Mouse (Mus musculus): Measurements from ENCODE around the gene Lgals4. TPM values are rescaled to one million over a fixed set of nuclear protein-coding genes. Genes with fewer than 3 reads are reported as not detected.

Gene Lgals4
- polyA plus RNA-seq, 1 experiment from 2014 or later, result 3.9 TPM

DNA sequence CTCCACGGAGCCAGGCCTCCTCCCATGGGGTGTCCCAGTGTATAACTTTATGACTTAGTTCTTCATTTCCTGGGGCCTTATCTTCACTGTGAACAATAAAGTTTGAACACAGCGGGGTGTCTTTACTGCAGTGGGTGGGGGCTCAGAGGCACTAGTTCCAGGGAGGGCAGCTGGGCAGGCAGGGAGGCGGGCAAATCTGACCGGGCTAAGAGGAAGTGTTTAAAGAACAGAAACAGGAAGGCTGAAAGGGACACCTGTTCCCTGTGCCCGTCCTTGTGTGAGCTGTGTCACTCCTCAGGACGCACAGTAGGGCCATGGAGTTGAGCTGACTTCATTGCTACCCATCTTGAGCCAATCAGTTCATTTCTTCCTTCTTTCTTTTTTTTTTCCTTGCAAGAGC, 1.5 kb upstream of the Lgals4 start:
- H3K4me1 ChIP-seq (ENCODE audit: control insufficient read depth, insufficient read depth, low read length), result peaks cover 8% of the 10 kb centered on the region
- no peak for ATAC-seq (replicated peaks; ENCODE audit: insufficient number of reproducible peaks, low FRiP score, low TSS enrichment)

DNA sequence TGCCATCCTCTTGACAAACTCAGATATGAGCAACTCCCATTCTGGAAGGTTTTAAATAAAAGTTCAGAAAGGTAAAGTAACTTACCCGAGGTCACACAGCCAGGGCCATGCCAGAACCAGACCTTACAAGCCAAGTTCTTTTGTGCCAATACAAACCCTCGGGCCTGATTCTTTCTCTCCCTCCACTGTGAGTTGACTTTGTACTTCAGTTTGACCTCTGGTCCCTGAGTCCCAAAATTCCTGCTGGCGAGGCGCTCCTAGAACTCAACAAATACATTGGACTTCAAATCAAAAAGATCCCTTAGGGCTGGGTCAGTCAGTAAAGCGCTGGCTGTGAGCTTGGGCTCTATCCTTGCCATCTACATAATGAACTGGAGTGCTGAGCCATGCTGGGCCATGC, 3.3 kb downstream of the Lgals4 start:
- Histone ChIP-seq H3K9ac (ENCODE audit: low read depth, low read length) (no peak overlapping the region), H3K9me3 (replicated peaks; ENCODE audit: control insufficient read depth, low read length) (no peaks in the 10 kb centered on the region), H3K4me3 (ENCODE audit: low read depth, low read length) (no peak overlapping the region), H3K4me2 (no peak overlapping the region), H3K27ac (ENCODE audit: low read depth, low read length) (no peak overlapping the region), H3K27me3 (ENCODE audit: control insufficient read depth, insufficient read depth, low read length) (no peaks in the 10 kb centered on the region), H3K36me3 (ENCODE audit: control insufficient read depth, insufficient read depth, low read length) (no peaks in the 10 kb centered on the region), H3K4me1 (ENCODE audit: control insufficient read depth, insufficient read depth, low read length) (no peaks in the 10 kb centered on the region)
- no peak for ATAC-seq (replicated peaks; ENCODE audit: insufficient number of reproducible peaks, low FRiP score, low TSS enrichment)
- WGBS (ENCODE audit: insufficient replicate concordance), result 76% methylated on average over 5 of the region's 5 CpGs

More for the DNA sequence above, 1.5 kb upstream of the Lgals4 start:
- 73% methylated on average over 6 of the region's 6 CpGs for WGBS (ENCODE audit: insufficient replicate concordance)
- peaks cover 6% of the 10 kb centered on the region for H3K36me3 ChIP-seq (ENCODE audit: control insufficient read depth, insufficient read depth, low read length)
- H3K9ac ChIP-seq (ENCODE audit: low read depth, low read length), result no peak overlapping the region
- H3K27ac ChIP-seq (ENCODE audit: low read depth, low read length), result no peak overlapping the region
- H3K4me3 ChIP-seq (ENCODE audit: low read depth, low read length), result no peak overlapping the region
- no peak overlapping the region for H3K4me2 ChIP-seq
- no peaks in the 10 kb centered on the region for H3K27me3 ChIP-seq (ENCODE audit: control insufficient read depth, insufficient read depth, low read length)
- no peaks in the 10 kb centered on the region for H3K9me3 ChIP-seq (replicated peaks; ENCODE audit: control insufficient read depth, low read length)

DNA sequence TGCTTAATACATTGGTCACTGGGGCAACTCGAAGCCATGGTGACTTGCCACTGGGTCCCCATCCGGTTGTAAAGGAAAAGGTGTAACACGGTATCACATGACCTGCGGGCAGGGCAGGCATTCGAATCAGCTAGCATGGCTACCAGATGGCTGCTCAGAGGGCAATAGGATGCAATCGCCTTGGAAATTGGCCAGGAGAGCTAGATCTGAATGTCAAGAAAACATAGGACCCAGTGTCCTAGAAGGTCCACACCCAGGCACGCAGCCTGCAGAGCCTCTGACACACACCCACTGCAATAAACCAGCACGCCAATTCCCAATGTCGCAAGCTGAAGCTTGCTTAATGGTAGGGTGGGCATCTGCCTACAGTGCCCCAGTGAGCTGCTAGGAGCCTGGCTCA, 4.7 kb downstream of the Lgals4 start:
- Histone ChIP-seq H3K27me3 (ENCODE audit: control insufficient read depth, insufficient read depth, low read length) (no peaks in the 10 kb centered on the region), H3K27ac (ENCODE audit: low read depth, low read length) (no peak overlapping the region), H3K36me3 (ENCODE audit: control insufficient read depth, insufficient read depth, low read length) (no peaks in the 10 kb centered on the region), H3K9ac (ENCODE audit: low read depth, low read length) (no peak overlapping the region), H3K4me1 (ENCODE audit: control insufficient read depth, insufficient read depth, low read length) (no peaks in the 10 kb centered on the region), H3K4me2 (no peak overlapping the region), H3K4me3 (ENCODE audit: low read depth, low read length) (no peak overlapping the region), H3K9me3 (replicated peaks; ENCODE audit: control insufficient read depth, low read length) (no peaks in the 10 kb centered on the region)
- ATAC-seq (replicated peaks; ENCODE audit: insufficient number of reproducible peaks, low FRiP score, low TSS enrichment), result no peak
- WGBS (ENCODE audit: insufficient replicate concordance), result 74% methylated on average over 9 of the region's 9 CpGs

DNA sequence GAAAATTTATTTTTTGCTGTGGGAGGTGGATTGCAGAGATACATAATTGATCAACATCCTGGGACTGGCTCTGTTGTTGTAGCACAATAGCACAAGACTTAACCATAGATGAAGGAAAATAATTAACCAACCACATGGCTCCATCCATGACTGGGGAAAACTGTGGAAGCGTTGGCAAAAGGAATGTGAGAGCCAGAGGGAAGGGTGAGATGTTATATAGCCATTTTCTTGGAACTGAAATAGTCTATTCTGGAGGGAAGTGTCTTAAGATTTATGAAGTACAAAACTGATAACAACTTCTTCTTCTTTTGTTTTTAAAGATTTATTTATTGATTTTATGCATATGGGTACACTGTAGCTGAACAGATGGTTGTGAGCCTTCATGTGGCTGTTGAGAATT, 13.6 kb downstream of the Lgals4 start:
- no peak overlapping the region for H3K9ac ChIP-seq (ENCODE audit: low read depth, low read length)
- no peaks in the 10 kb centered on the region for H3K4me1 ChIP-seq (ENCODE audit: control insufficient read depth, insufficient read depth, low read length)
- no peak overlapping the region for H3K27ac ChIP-seq (ENCODE audit: low read depth, low read length)
- no peak for ATAC-seq (replicated peaks; ENCODE audit: insufficient number of reproducible peaks, low FRiP score, low TSS enrichment)
- no peak overlapping the region for H3K4me3 ChIP-seq (ENCODE audit: low read depth, low read length)
- no peak overlapping the region for H3K4me2 ChIP-seq
- no peaks in the 10 kb centered on the region for H3K36me3 ChIP-seq (ENCODE audit: control insufficient read depth, insufficient read depth, low read length)
- no peaks in the 10 kb centered on the region for H3K9me3 ChIP-seq (replicated peaks; ENCODE audit: control insufficient read depth, low read length)
- H3K27me3 ChIP-seq (ENCODE audit: control insufficient read depth, insufficient read depth, low read length), result no peaks in the 10 kb centered on the region
- 88% methylated on average over 1 of the region's 1 CpGs for WGBS (ENCODE audit: insufficient replicate concordance)

DNA sequence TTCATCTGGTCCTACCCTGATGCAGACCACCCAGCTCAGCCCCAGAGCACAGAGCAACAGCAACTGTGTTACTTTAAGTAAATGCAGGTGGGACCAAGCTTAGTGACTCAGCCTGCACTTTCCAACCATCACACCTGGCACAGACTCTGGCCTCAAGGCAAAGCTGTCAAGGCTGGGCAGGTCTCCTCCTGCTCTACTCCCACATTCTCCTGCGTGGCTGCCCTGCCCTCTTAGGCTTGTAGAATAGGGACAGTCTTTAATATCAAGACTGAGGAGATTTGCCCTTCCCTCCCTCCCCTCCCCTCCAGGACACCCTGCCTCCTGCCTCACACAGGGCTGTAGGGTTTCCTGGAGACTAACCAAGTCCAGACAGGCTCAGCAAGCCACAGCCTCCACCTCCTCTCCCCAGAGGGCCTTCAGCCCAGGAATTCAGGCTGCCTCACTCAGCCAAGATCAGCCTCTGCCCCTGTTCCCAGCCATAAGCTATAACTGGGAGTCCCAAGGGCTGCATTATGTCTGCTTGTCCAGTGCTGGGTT, 16.1 kb downstream of the Lgals4 start:
- Histone ChIP-seq H3K9me3 (replicated peaks; ENCODE audit: control insufficient read depth, low read length) (no peaks in the 10 kb centered on the region), H3K27me3 (ENCODE audit: control insufficient read depth, insufficient read depth, low read length) (no peaks in the 10 kb centered on the region), H3K27ac (ENCODE audit: low read depth, low read length) (no peak overlapping the region), H3K4me1 (ENCODE audit: control insufficient read depth, insufficient read depth, low read length) (no peaks in the 10 kb centered on the region), H3K4me2 (no peak overlapping the region), H3K4me3 (ENCODE audit: low read depth, low read length) (no peak overlapping the region), H3K9ac (ENCODE audit: low read depth, low read length) (no peak overlapping the region), H3K36me3 (ENCODE audit: control insufficient read depth, insufficient read depth, low read length) (no peaks in the 10 kb centered on the region)
- WGBS (ENCODE audit: insufficient replicate concordance), result 27% methylated on average over 1 of the region's 1 CpGs
- no peak for ATAC-seq (replicated peaks; ENCODE audit: insufficient number of reproducible peaks, low FRiP score, low TSS enrichment)

- H3K9ac ChIP-seq (ENCODE audit: low read depth, low read length), result no peak overlapping the region
- no peaks in the 10 kb centered on the region for H3K9me3 ChIP-seq (replicated peaks; ENCODE audit: control insufficient read depth, low read length)
- no peak overlapping the region for H3K27ac ChIP-seq (ENCODE audit: low read depth, low read length)
- no peak overlapping the region for H3K4me3 ChIP-seq (ENCODE audit: low read depth, low read length)
- H3K4me2 ChIP-seq, result no peak overlapping the region
- no peak for ATAC-seq (replicated peaks; ENCODE audit: insufficient number of reproducible peaks, low FRiP score, low TSS enrichment)
- 75% methylated on average over 4 of the region's 4 CpGs for WGBS (ENCODE audit: insufficient replicate concordance)
- H3K4me1 ChIP-seq (ENCODE audit: control insufficient read depth, insufficient read depth, low read length), result no peaks in the 10 kb centered on the region
- no peaks in the 10 kb centered on the region for H3K27me3 ChIP-seq (ENCODE audit: control insufficient read depth, insufficient read depth, low read length)
- H3K36me3 ChIP-seq (ENCODE audit: control insufficient read depth, insufficient read depth, low read length), result no peaks in the 10 kb centered on the region
These were observed 17.0 kb downstream of the Lgals4 start for GRCm38 (mm10) chr7:28850642-28851041.

- 87% methylated on average over 2 of the region's 2 CpGs for WGBS (ENCODE audit: insufficient replicate concordance)
- peaks cover 7% of the 10 kb centered on the region for H3K4me1 ChIP-seq (ENCODE audit: control insufficient read depth, insufficient read depth, low read length)
These were observed 26.3 kb downstream of the Lgals4 start for GRCm38 (mm10) chr7:28859953-28860352.

GRCm38 (mm10) chr7:28860898-28861297, 27.2 kb downstream of the Lgals4 start:
- H3K36me3 ChIP-seq (ENCODE audit: control insufficient read depth, insufficient read depth, low read length), result no peaks in the 10 kb centered on the region
- H3K27ac ChIP-seq (ENCODE audit: low read depth, low read length), result no peak overlapping the region
- H3K4me3 ChIP-seq (ENCODE audit: low read depth, low read length), result no peak overlapping the region
- peaks cover 3% of the 10 kb centered on the region; the same call in 1 of the 2 replicates for H3K27me3 ChIP-seq (ENCODE audit: control insufficient read depth, insufficient read depth, low read length)
- H3K9me3 ChIP-seq (replicated peaks; ENCODE audit: control insufficient read depth, low read length), result peaks cover 3% of the 10 kb centered on the region; the same call in 1 of the 2 replicates
- WGBS (ENCODE audit: insufficient replicate concordance), result 86% methylated on average over 6 of the region's 6 CpGs
- H3K9ac ChIP-seq (ENCODE audit: low read depth, low read length), result no peak overlapping the region
- peaks cover 7% of the 10 kb centered on the region for H3K4me1 ChIP-seq (ENCODE audit: control insufficient read depth, insufficient read depth, low read length)
- no peak overlapping the region for H3K4me2 ChIP-seq
- no peak for ATAC-seq (replicated peaks; ENCODE audit: insufficient number of reproducible peaks, low FRiP score, low TSS enrichment)

More at GRCm38 (mm10) chr7:28859953-28860352, 26.3 kb downstream of the Lgals4 start:
- H3K4me2 ChIP-seq, result no peak overlapping the region
- no peak overlapping the region for H3K4me3 ChIP-seq (ENCODE audit: low read depth, low read length)
- no peak overlapping the region for H3K27ac ChIP-seq (ENCODE audit: low read depth, low read length)
- H3K9me3 ChIP-seq (replicated peaks; ENCODE audit: control insufficient read depth, low read length), result peaks cover 3% of the 10 kb centered on the region; the same call in 1 of the 2 replicates
- no peak for ATAC-seq (replicated peaks; ENCODE audit: insufficient number of reproducible peaks, low FRiP score, low TSS enrichment)
- H3K27me3 ChIP-seq (ENCODE audit: control insufficient read depth, insufficient read depth, low read length), result peaks cover 3% of the 10 kb centered on the region; the same call in 1 of the 2 replicates
- H3K9ac ChIP-seq (ENCODE audit: low read depth, low read length), result no peak overlapping the region
- no peaks in the 10 kb centered on the region for H3K36me3 ChIP-seq (ENCODE audit: control insufficient read depth, insufficient read depth, low read length)

DNA sequence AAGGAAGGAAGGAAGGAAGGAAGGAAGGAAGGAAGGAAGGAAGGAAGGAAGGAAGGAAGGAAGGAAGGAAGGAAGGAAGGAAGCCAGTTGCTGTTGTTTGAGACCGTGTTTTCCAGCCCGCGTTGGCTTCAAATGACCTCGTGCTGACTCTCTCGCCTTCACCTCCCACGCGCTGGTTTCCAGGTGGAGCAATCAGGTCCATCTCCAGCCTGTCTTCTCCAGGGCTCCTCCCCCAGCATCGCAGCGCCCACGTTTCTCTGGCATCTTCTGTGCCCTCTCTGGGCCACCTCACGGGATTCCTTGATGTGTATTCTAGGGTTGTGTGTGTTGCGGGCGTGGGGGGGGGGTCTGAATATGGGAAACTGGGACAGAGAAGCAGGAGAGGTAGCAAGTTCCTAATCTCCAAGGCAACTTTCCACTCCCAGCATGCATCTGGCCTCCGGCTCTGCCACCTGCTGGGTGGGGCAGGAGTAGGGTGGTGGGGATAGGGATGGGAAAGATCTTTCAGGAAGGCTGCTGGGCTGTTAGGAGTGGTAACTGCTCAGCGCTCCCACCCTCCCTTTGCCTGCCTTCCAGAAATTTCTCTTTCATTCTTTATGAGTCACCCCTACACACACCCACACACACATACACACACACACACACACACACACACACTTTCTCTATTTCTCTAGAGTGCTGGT, 29.3 kb downstream of the Lgals4 start:
- H3K4me1 ChIP-seq (ENCODE audit: control insufficient read depth, insufficient read depth, low read length), result peaks cover 7% of the 10 kb centered on the region
- WGBS (ENCODE audit: insufficient replicate concordance), result 71% methylated on average over 15 of the region's 15 CpGs
- H3K9ac ChIP-seq (ENCODE audit: low read depth, low read length), result no peak overlapping the region
- ATAC-seq (replicated peaks; ENCODE audit: insufficient number of reproducible peaks, low FRiP score, low TSS enrichment), result no peak
- no peak overlapping the region for H3K4me3 ChIP-seq (ENCODE audit: low read depth, low read length)
- H3K27me3 ChIP-seq (ENCODE audit: control insufficient read depth, insufficient read depth, low read length), result peaks cover 3% of the 10 kb centered on the region; the same call in 1 of the 2 replicates
- peaks cover 3% of the 10 kb centered on the region; the same call in 1 of the 2 replicates for H3K9me3 ChIP-seq (replicated peaks; ENCODE audit: control insufficient read depth, low read length)
- no peaks in the 10 kb centered on the region for H3K36me3 ChIP-seq (ENCODE audit: control insufficient read depth, insufficient read depth, low read length)
- H3K27ac ChIP-seq (ENCODE audit: low read depth, low read length), result no peak overlapping the region
- H3K4me2 ChIP-seq, result no peak overlapping the region

Measured in heart, embryonic 11.5 days (tissue).